Mouse (Mus musculus) kidney, postnatal 0 days (tissue): ENCODE data around the gene Il13ra1. TPM values are rescaled to one million over a fixed set of nuclear protein-coding genes. Genes with fewer than 3 reads are reported as not detected.

Experiments
- ATAC-seq: fragments of 200-750 bp; cut with Nextera tagmentation; replicated peaks from 2 replicates; pipeline ENCODE4 v1.8.0; 2017; ENCODE audit warnings: low read depth, moderate number of reproducible peaks, moderate TSS enrichment, moderate library complexity; ENCODE audit not compliant: low FRiP score
- DNase-seq: peaks from one replicate; pipeline ENCODE4 v3.0.0-alpha.2; 2016; ENCODE audit warnings: low spot score
- H3K27ac ChIP-seq: fragments of 300-500 bp; sonication (generic); 2 replicates; pipeline ENCODE4 v1.5.1; 2014; ENCODE audit warnings: mild to moderate bottlenecking
- H3K27me3 ChIP-seq: fragments of 300-500 bp; sonication (generic); 2 replicates; pipeline ENCODE4 v1.6.1; 2014; ENCODE audit warnings: low read length, mixed read lengths; ENCODE audit not compliant: insufficient read depth
- H3K36me3 ChIP-seq: fragments of 300-500 bp; sonication (generic); 2 replicates; pipeline ENCODE4 v1.6.1; 2014; ENCODE audit warnings: low read length, mixed read lengths; ENCODE audit not compliant: insufficient read depth
- H3K4me1 ChIP-seq: fragments of 300-500 bp; sonication (generic); replicated peaks from 2 replicates; pipeline ENCODE4 v1.6.1; 2014; ENCODE audit warnings: antibody characterized with exemption, low read length, mixed read lengths; ENCODE audit not compliant: insufficient read depth
- H3K4me2 ChIP-seq: fragments of 300-500 bp; sonication (generic); 2 replicates; pipeline ENCODE4 v1.6.1; 2014; ENCODE audit warnings: mild to moderate bottlenecking, low read length, moderate library complexity, mixed read lengths
- H3K4me3 ChIP-seq: fragments of 300-500 bp; sonication (generic); replicated peaks from 2 replicates; pipeline ENCODE4 v1.5.1; 2014; ENCODE audit warnings: low read depth, low read length
- H3K9ac ChIP-seq: fragments of 300-500 bp; sonication (generic); 2 replicates; pipeline ENCODE4 v1.6.1; 2014; ENCODE audit warnings: low read depth, low read length
- H3K9me3 ChIP-seq: fragments of 300-500 bp; sonication (generic); replicated peaks from 2 replicates; pipeline ENCODE4 v1.6.1; 2016; ENCODE audit warnings: low read length, inconsistent platforms, mixed read lengths
- CTCF ChIP-seq: IDR thresholded peaks from 2 replicates; pipeline ENCODE4 v1.5.1; 2016; ENCODE audit warnings: antibody characterized with exemption, low read depth, mild to moderate bottlenecking, moderate library complexity
- WGBS: fragments of 180-500 bp; shearing (Covaris S2); extraction: QIAGEN DNeasy Blood & Tissue Kit; methylation state at CpG from one replicate; pipeline ENCODE4 v1.1.7; 2014; 5-methylcytosine and 5-hydroxymethylcytosine counted together
- polyA plus RNA-seq: library from polyadenylated mRNA; unstranded; fragments of >200 nt; fragmentation: Nextera tagmentation; extraction: Ambion mirVana; gene quantifications from 2 replicates; pipeline ENCODE4 v1.2.1, GENCODE M21; 2015

Gene Il13ra1
- polyA plus RNA-seq, 1 experiment from 2014 or later = 27.8 TPM

DNA sequence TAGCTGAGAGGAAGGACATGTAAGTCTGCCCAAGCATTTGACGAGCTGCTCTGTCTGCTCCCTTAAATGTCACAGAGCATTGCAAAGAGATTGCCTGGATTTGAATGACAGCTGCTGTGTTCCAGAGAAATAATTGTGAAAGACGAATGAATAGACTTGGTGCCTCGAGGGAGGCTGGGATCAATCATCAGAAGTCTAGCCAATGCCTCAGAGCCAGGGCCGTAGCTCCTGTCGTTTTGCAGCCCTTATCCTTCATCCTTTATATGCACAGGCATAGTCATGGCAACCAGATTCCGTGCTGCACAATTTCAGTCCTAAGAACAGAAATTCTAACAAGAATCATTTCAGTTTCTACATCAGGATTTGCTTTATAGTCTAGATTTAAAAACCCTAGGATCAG, 74.5 kb downstream of the Il13ra1 start:
- H3K4me1 ChIP-seq = no peaks in the 10 kb centered on the region
- no peak overlapping the region for H3K27ac ChIP-seq
- no peak overlapping the region for H3K4me2 ChIP-seq
- 62% methylated on average over 6 of the region's 6 CpGs for WGBS
- no peak for TF ChIP-seq CTCF
- no peaks in the 10 kb centered on the region for H3K27me3 ChIP-seq
- no peak overlapping the region for H3K9ac ChIP-seq
- no peak for ATAC-seq
- DNase-seq = no peak
- no peaks in the 10 kb centered on the region for H3K36me3 ChIP-seq
- H3K9me3 ChIP-seq = no peaks in the 10 kb centered on the region
- H3K4me3 ChIP-seq = no peak overlapping the region

- no peak overlapping the region for H3K9ac ChIP-seq
- DNase-seq (peak; percentile 31), ATAC-seq (no peak)
- WGBS = 44% methylated on average over 6 of the region's 6 CpGs
- H3K27ac ChIP-seq = no peak overlapping the region
- H3K4me1 ChIP-seq = no peaks in the 10 kb centered on the region
- H3K9me3 ChIP-seq = no peaks in the 10 kb centered on the region
- no peak overlapping the region for H3K4me3 ChIP-seq
- no peak for TF ChIP-seq CTCF
- no peak overlapping the region for H3K4me2 ChIP-seq
- H3K36me3 ChIP-seq = no peaks in the 10 kb centered on the region
- H3K27me3 ChIP-seq = no peaks in the 10 kb centered on the region
These were observed 82.0 kb downstream of the Il13ra1 start for GRCm38 (mm10) chrX:36193951-36194350.

DNA sequence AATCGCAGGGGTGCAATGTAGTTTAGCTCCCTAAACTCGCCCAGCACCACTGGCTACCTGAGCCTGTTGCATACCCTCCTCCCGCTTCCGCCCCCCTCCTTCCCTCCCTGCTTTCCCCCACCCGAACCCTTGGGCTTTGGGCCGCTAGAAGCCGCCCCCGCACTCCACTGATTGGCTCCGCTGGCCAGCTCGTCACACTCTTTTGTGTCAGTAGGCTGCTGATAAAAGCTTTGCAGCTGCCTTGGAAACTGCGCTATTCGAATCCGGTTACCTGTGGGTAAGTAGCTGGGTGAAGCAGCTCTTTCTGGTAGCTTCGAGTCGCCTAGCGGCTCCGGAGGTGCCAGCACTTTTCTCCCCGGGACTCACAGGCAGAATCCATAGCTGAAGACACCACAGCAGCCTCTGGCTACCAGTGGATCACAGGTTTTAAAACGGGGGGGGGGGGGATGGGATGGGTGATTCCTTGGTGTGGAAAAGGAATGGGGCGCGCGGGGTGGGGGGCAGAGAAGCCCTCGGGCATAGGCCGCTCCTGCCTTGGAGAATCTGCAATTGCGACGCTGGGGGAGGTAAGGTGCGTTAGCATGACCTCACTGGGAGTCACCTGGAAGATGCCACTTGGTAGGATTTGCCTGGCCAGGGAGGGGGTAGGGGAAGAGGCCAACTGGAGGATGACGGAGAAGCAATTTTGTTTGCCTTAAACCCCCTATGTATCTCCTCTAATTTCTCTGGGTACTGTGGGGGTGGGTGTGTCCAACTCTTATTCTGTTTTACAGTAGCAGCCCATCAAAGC, 84.0 kb downstream of the Il13ra1 start, which contains the start of gene Zcchc12:
Gene Zcchc12, plus strand, starts transcription at position 169 of the 790 bp plus-strand sequence.
- DNase-seq (peak; percentile 43), ATAC-seq (no peak; the same call in 1 of the 2 replicates)
- no peaks in the 10 kb centered on the region for H3K4me1 ChIP-seq
- H3K4me2 ChIP-seq = peak within 1 kb of the TSS; percentile 41
- 26% methylated on average over 28 of the region's 28 CpGs for WGBS
- H3K4me3 ChIP-seq = peak within 1 kb of the TSS; percentile 16; the same call in 1 of the 2 replicates
- H3K27ac ChIP-seq = no peak within 1 kb of the TSS
- no peaks in the 10 kb centered on the region for H3K9me3 ChIP-seq
- H3K9ac ChIP-seq = no peak within 1 kb of the TSS
- no peaks in the 10 kb centered on the region for H3K36me3 ChIP-seq
- no peak for TF ChIP-seq CTCF
- H3K27me3 ChIP-seq = no peaks in the 10 kb centered on the region

GRCm38 (mm10) chrX:36209554-36209953, 97.6 kb downstream of the Il13ra1 start:
- no peak overlapping the region for H3K27ac ChIP-seq
- no peaks in the 10 kb centered on the region for H3K36me3 ChIP-seq
- no peak overlapping the region for H3K9ac ChIP-seq
- H3K4me1 ChIP-seq = no peaks in the 10 kb centered on the region
- no peak overlapping the region for H3K4me3 ChIP-seq
- peak; percentile 28; the same call in 1 of the 2 replicates for TF ChIP-seq CTCF
- ATAC-seq (no peak), DNase-seq (no peak)
- H3K9me3 ChIP-seq = no peaks in the 10 kb centered on the region
- no peak overlapping the region for H3K4me2 ChIP-seq
- 78% methylated on average over 2 of the region's 2 CpGs for WGBS
- no peaks in the 10 kb centered on the region for H3K27me3 ChIP-seq

- no peak for TF ChIP-seq CTCF
- H3K36me3 ChIP-seq = no peaks in the 10 kb centered on the region
- no peaks in the 10 kb centered on the region for H3K27me3 ChIP-seq
- no peak overlapping the region for H3K4me2 ChIP-seq
- H3K9me3 ChIP-seq = no peaks in the 10 kb centered on the region
- no peak overlapping the region for H3K27ac ChIP-seq
- DNase-seq = no peak
- H3K9ac ChIP-seq = no peak overlapping the region
- no peaks in the 10 kb centered on the region for H3K4me1 ChIP-seq
- H3K4me3 ChIP-seq = no peak overlapping the region
- no peak for ATAC-seq
- 54% methylated on average over 3 of the region's 3 CpGs for WGBS
These were observed 99.3 kb downstream of the Il13ra1 start for GRCm38 (mm10) chrX:36211216-36211615.

Other genes starting within 250 kb of the Il13ra1 start
- gene Dock11, start 223.3 kb upstream of the Il13ra1 start, polyA plus RNA-seq = 5.4 and 5.5 TPM in 2 replicates
- gene Zcchc12, start 83.8 kb downstream of the Il13ra1 start, polyA plus RNA-seq = 4.2 and 5.2 TPM in 2 replicates
- 0.22 and 0.46 TPM in 2 replicates for gene Lonrf3, start 216.2 kb downstream of the Il13ra1 start, polyA plus RNA-seq